Mouse (Mus musculus) frontal cortex, adult (tissue): ENCODE results near the gene Gpc6.
A peak's percentile ranks its signal among the peaks of the same experiment; 100 is the strongest.

Experiments
- ATAC-seq: cut with Nextera tagmentation; 2 replicates; pipeline ENCODE4 v1.9.2; 2017; ENCODE audit warnings: mild to moderate bottlenecking, moderate library complexity, mixed read lengths; ENCODE audit not compliant: low TSS enrichment

Gene Gpc6

GRCm38 (mm10) chr14:116947939-116948591 lies 22.9 kb downstream of the Gpc6 start:
- ATAC-seq: peak; percentile 99

- ATAC-seq: no peak
These were observed 32.0 kb downstream of the Gpc6 start for GRCm38 (mm10) chr14:116957154-116957553.

- no peak for ATAC-seq
These were observed 39.7 kb downstream of the Gpc6 start for GRCm38 (mm10) chr14:116964837-116965236.

- no peak for ATAC-seq
These were observed 49.6 kb downstream of the Gpc6 start for GRCm38 (mm10) chr14:116974708-116975107.

- ATAC-seq: peak; percentile 85
These were observed 50.1 kb downstream of the Gpc6 start for GRCm38 (mm10) chr14:116975224-116975623.

- ATAC-seq: no peak
These were observed 52.1 kb downstream of the Gpc6 start for GRCm38 (mm10) chr14:116977259-116977658.

- ATAC-seq: peak; percentile 86
These were observed 54.7 kb downstream of the Gpc6 start for GRCm38 (mm10) chr14:116979714-116980382.

- no peak for ATAC-seq
These were observed 56.6 kb downstream of the Gpc6 start for GRCm38 (mm10) chr14:116981711-116982110.

GRCm38 (mm10) chr14:116987341-116987740 lies 62.2 kb downstream of the Gpc6 start:
- ATAC-seq: peak; percentile 47; the same call in 1 of the 2 replicates

- no peak for ATAC-seq
These were observed 75.3 kb downstream of the Gpc6 start for GRCm38 (mm10) chr14:117000376-117000775.

- ATAC-seq: peak; percentile 74
These were observed 77.2 kb downstream of the Gpc6 start for GRCm38 (mm10) chr14:117002313-117002712.

- no peak for ATAC-seq
These were observed 83.7 kb downstream of the Gpc6 start for GRCm38 (mm10) chr14:117008781-117009180.

GRCm38 (mm10) chr14:117012969-117013368 lies 87.9 kb downstream of the Gpc6 start:
- peak; percentile 41; the same call in 1 of the 2 replicates for ATAC-seq

GRCm38 (mm10) chr14:117013554-117014117 lies 88.5 kb downstream of the Gpc6 start:
- ATAC-seq: no peak

- no peak for ATAC-seq
These were observed 90.3 kb downstream of the Gpc6 start for GRCm38 (mm10) chr14:117015333-117015922.

- no peak for ATAC-seq
These were observed 97.2 kb downstream of the Gpc6 start for GRCm38 (mm10) chr14:117022180-117022799.

- no peak for ATAC-seq
These were observed 109.0 kb downstream of the Gpc6 start for GRCm38 (mm10) chr14:117034146-117034545.

GRCm38 (mm10) chr14:117041017-117041416 lies 115.9 kb downstream of the Gpc6 start:
- peak; percentile 77 for ATAC-seq

- ATAC-seq: no peak
These were observed 123.8 kb downstream of the Gpc6 start for GRCm38 (mm10) chr14:117048951-117049350.

GRCm38 (mm10) chr14:117050877-117051276 lies 125.8 kb downstream of the Gpc6 start:
- no peak for ATAC-seq

- ATAC-seq: no peak
These were observed 128.2 kb downstream of the Gpc6 start for GRCm38 (mm10) chr14:117053361-117053760.

- ATAC-seq: no peak
These were observed 130.0 kb downstream of the Gpc6 start for GRCm38 (mm10) chr14:117055134-117055533.
